Mouse (Mus musculus): ENCODE data around the gene Zfp598.

GRCm38 (mm10) chr17:24715556-24715955 lies 46.1 kb downstream of the Zfp598 start:
- TF ChIP-seq EP300 (IDR thresholded peaks at IDR 0.05; ENCODE audit: low read length), result no peak
- no peak for TF ChIP-seq ZNF384 (IDR thresholded peaks at IDR 0.05; ENCODE audit: low read depth, low read length)
- TF ChIP-seq POLR2AphosphoS2 (IDR thresholded peaks at IDR 0.05; ENCODE audit: low read depth, low read length), result no peak
- no peak for TF ChIP-seq SMC3 (IDR thresholded peaks at IDR 0.05; ENCODE audit: low read depth, low read length)
- no peak for TF ChIP-seq POLR2A (IDR thresholded peaks at IDR 0.05; ENCODE audit: low read depth, low read length)
- TF ChIP-seq ZC3H11A (IDR thresholded peaks at IDR 0.05; ENCODE audit: low read depth, low read length), result no peak
- TF ChIP-seq USF1 (IDR thresholded peaks at IDR 0.05; ENCODE audit: low read depth, low read length), result no peak
- no peak for TF ChIP-seq MAZ (IDR thresholded peaks at IDR 0.05; ENCODE audit: low read depth, low read length)
- no peak for TF ChIP-seq CTCF (conservative IDR thresholded peaks at IDR 0.05 in 1 of 2, IDR thresholded peaks at IDR 0.05 in 1 of 2; ENCODE audit: low read depth in 2 of 2, low read length in 2 of 2)
- no peak for TF ChIP-seq HCFC1 (IDR thresholded peaks at IDR 0.05; ENCODE audit: low read depth, low read length)
- TF ChIP-seq MYC (IDR thresholded peaks at IDR 0.05; ENCODE audit: low read depth, low read length), result no peak
- TF ChIP-seq CHD2 (IDR thresholded peaks at IDR 0.05; ENCODE audit: low read length), result no peak

Data from CH12.LX (cell line).